Mouse (Mus musculus) bone marrow, adult 2 months (tissue): ENCODE results near the gene Cd302. TPM values are rescaled to one million over a fixed set of nuclear protein-coding genes. Genes with fewer than 3 reads are reported as not detected.

Experiments
- H3K27ac ChIP-seq: fragments of 200-500 bp; 2 replicates; pipeline ENCODE4 v1.5.1; 2012; ENCODE audit warnings: low read depth, mild to moderate bottlenecking, control low read depth, inconsistent platforms, low read length; ENCODE audit not compliant: control insufficient read depth, poor library complexity, insufficient read depth
- H3K4me1 ChIP-seq: fragments of 200-500 bp; 2 replicates; pipeline ENCODE4 v1.6.1; 2011; ENCODE audit warnings: low read length; ENCODE audit not compliant: control insufficient read depth, insufficient read depth
- H3K4me3 ChIP-seq: fragments of 200-500 bp; replicated peaks from 2 replicates; pipeline ENCODE3; 2011; ENCODE audit warnings: mild to moderate bottlenecking, low read depth, low read length, control low read depth; ENCODE audit not compliant: control insufficient read depth
- CTCF ChIP-seq: fragments of 200-500 bp; IDR thresholded peaks from 2 replicates; pipeline ENCODE4 v1.5.1; 2011; ENCODE audit warnings: low read length, control low read depth; ENCODE audit not compliant: control insufficient read depth, insufficient read depth
- POLR2A ChIP-seq: fragments of 200-500 bp; IDR thresholded peaks from 2 replicates; pipeline ENCODE4 v1.6.1; 2011; ENCODE audit warnings: low read depth, mild to moderate bottlenecking, control low read depth, low read length, borderline replicate concordance; ENCODE audit not compliant: control insufficient read depth
- WGBS: fragments of 180-500 bp; shearing (Covaris S2); methylation state at CpG from one replicate; pipeline ENCODE4 v1.1.7; 2018; 5-methylcytosine and 5-hydroxymethylcytosine counted together
- polyA plus RNA-seq: library from polyadenylated mRNA; stranded (reverse); fragments of >200 nt; gene quantifications from 2 replicates; pipeline ENCODE4 v1.2.4, GENCODE M21; 2011; ENCODE audit warnings: low replicate concordance; ENCODE audit not compliant: missing spikeins, insufficient read depth, insufficient read length

The Cd302 gene
- polyA plus RNA-seq, 1 experiment = 8.1 TPM

GRCm38 (mm10) chr2:60291381-60291780, 7.1 kb upstream of the Cd302 start:
- no peak overlapping the region for H3K4me3 ChIP-seq
- 75% methylated on average over 4 of the region's 4 CpGs for WGBS
- H3K27ac ChIP-seq = no peak overlapping the region
- peaks cover 1% of the 10 kb centered on the region for H3K4me1 ChIP-seq
- TF ChIP-seq POLR2A (no peak), CTCF (no peak)

- Histone ChIP-seq H3K4me1 (peaks cover 1% of the 10 kb centered on the region), H3K27ac (no peak overlapping the region), H3K4me3 (no peak overlapping the region)
- no peak for TF ChIP-seq POLR2A
- no peak for TF ChIP-seq CTCF
- WGBS = 29% methylated on average over 1 of the region's 1 CpGs
These were observed 5.2 kb upstream of the Cd302 start for GRCm38 (mm10) chr2:60289451-60289850.

- peak overlapping the region; percentile 34; the same call in 1 of the 2 replicates for H3K27ac ChIP-seq
- peaks cover 1% of the 10 kb centered on the region for H3K4me1 ChIP-seq
- 17% methylated on average over 4 of the region's 4 CpGs for WGBS
- no peak overlapping the region for H3K4me3 ChIP-seq
- no peak for TF ChIP-seq POLR2A
These were observed 4.3 kb upstream of the Cd302 start for GRCm38 (mm10) chr2:60288606-60289005.

- Histone ChIP-seq H3K4me3 (no peak overlapping the region), H3K27ac (no peak overlapping the region), H3K4me1 (peaks cover 1% of the 10 kb centered on the region)
- no peak for TF ChIP-seq POLR2A
- no peak for TF ChIP-seq CTCF
- 70% methylated on average over 8 of the region's 8 CpGs for WGBS
These were observed 874 bp upstream of the Cd302 start for GRCm38 (mm10) chr2:60285107-60285617.

GRCm38 (mm10) chr2:60283751-60284466, 379 bp downstream of the Cd302 start:
- H3K27ac ChIP-seq = peak overlapping the region; percentile 84
- TF ChIP-seq POLR2A (peak; percentile 47; the same call in 1 of the 2 replicates), CTCF (no peak)
- WGBS = under 1% methylated on average over 42 of the region's 42 CpGs

GRCm38 (mm10) chr2:60283208-60283750, 1.0 kb downstream of the Cd302 start:
- H3K27ac ChIP-seq = no peak overlapping the region
- WGBS = 34% methylated on average over 9 of the region's 9 CpGs
- peak; percentile 2; the same call in 1 of the 2 replicates for TF ChIP-seq CTCF
- TF ChIP-seq POLR2A = no peak
- H3K4me1 ChIP-seq = no peaks in the 10 kb centered on the region
- H3K4me3 ChIP-seq = peak overlapping the region; percentile 63

More at GRCm38 (mm10) chr2:60283751-60284466, 379 bp downstream of the Cd302 start:
- Histone ChIP-seq H3K4me1 (peaks cover 1% of the 10 kb centered on the region), H3K4me3 (peak overlapping the region; percentile 63)

- no peak overlapping the region for H3K27ac ChIP-seq
- WGBS = 74% methylated on average over 4 of the region's 4 CpGs
- H3K4me1 ChIP-seq = no peaks in the 10 kb centered on the region
- no peak overlapping the region for H3K4me3 ChIP-seq
- no peak for TF ChIP-seq CTCF
- TF ChIP-seq POLR2A = no peak
These were observed 1.7 kb downstream of the Cd302 start for GRCm38 (mm10) chr2:60282625-60283024.

GRCm38 (mm10) chr2:60278627-60279026, 5.7 kb downstream of the Cd302 start:
- TF ChIP-seq POLR2A (no peak), CTCF (no peak)
- Histone ChIP-seq H3K4me3 (no peak overlapping the region), H3K27ac (no peak overlapping the region), H3K4me1 (no peaks in the 10 kb centered on the region)
- 10% methylated on average over 4 of the region's 4 CpGs for WGBS
